Mouse (Mus musculus): Measurements from ENCODE around the gene Mindy1.

DNA sequence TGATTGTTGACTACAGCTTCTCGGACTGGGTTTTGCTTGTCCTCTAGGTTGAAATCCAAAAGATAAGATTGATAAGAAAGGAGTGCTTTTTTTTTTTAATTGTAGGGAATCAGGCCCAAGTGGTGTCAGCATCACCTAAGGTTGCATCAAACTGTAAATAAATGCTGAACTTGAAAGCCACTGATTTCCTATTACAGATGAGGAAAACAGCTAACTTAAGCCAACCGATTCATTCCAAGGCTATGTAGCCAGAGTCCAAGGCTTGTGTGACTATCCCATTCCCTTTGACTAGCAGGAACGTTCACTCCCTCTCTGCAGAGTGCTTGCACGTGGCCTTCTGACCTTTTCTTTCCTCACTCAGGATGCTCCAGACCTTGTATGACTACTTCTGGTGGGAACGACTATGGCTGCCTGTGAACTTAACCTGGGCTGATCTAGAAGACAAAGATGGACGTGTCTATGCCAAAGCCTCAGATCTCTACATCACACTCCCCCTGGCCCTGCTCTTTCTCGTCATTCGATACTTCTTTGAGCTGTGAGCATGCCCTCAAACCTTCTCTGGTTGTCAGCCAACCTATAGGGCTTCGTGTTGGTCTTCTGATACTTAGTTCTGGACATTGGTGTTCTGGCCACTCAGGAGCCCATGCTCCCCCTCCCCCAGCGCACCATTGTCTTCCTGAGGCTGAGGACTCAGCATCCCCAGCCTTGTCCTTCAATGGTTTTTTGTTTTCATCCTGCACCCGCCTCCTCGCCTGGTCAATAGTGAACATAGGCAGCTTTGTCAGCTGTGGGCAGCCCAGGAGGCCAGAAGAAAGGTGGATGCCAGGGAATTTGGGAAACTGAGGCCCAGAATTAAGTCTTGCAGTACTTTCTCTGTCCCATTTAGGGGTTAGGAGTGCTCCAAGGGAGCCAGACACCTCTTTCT is 38.8 kb downstream of the Mindy1 start:
- TF ChIP-seq EP300 (IDR thresholded peaks at IDR 0.05; ENCODE audit: low read length) = no peak
- no peak for TF ChIP-seq CTCF (conservative IDR thresholded peaks at IDR 0.05 in 1 of 2, IDR thresholded peaks at IDR 0.05 in 1 of 2; ENCODE audit: low read depth in 2 of 2, low read length in 2 of 2)
- no peak for TF ChIP-seq TBP (conservative IDR thresholded peaks at IDR 0.05; ENCODE audit: low read depth, low read length)
- TF ChIP-seq CHD2 (IDR thresholded peaks at IDR 0.05; ENCODE audit: low read length) = no peak
- TF ChIP-seq RAD21 (IDR thresholded peaks at IDR 0.05; ENCODE audit: low read depth, low read length) = no peak
- no peak for TF ChIP-seq CHD1 (IDR thresholded peaks at IDR 0.05; ENCODE audit: low read depth, low read length)
- TF ChIP-seq POLR2A (IDR thresholded peaks at IDR 0.05; ENCODE audit: low read depth, low read length) = no peak
- no peak for TF ChIP-seq ETS1 (conservative IDR thresholded peaks at IDR 0.05; ENCODE audit: low read depth, low read length)
- TF ChIP-seq USF1 (IDR thresholded peaks at IDR 0.05; ENCODE audit: low read depth, low read length) = no peak
- no peak for TF ChIP-seq ZNF384 (IDR thresholded peaks at IDR 0.05; ENCODE audit: low read depth, low read length)
- no peak for TF ChIP-seq ELF1 (IDR thresholded peaks at IDR 0.05; ENCODE audit: low read depth, low read length)
- no peak for TF ChIP-seq BHLHE40 (IDR thresholded peaks at IDR 0.05; ENCODE audit: low read depth, low read length)
- TF ChIP-seq MAX (IDR thresholded peaks at IDR 0.05; ENCODE audit: low read length) = no peak
- no peak for TF ChIP-seq RCOR1 (conservative IDR thresholded peaks at IDR 0.05; ENCODE audit: low read depth, low read length)
